Mouse (Mus musculus): ENCODE measurements around the gene Gdf7.

Gene Gdf7

GRCm38 (mm10) chr12:8301841-8302431 lies at the start of gene Gdf7:
Gdf7 (minus strand) TSS chr12:8301954.
- DNase-seq: no peak

GRCm38 (mm10) chr12:8351025-8351903 lies 49.5 kb upstream of the Gdf7 start:
- DNase-seq: no peak

- DNase-seq: no peak
Observed at GRCm38 (mm10) chr12:8348733-8349513, 47.2 kb upstream of the Gdf7 start.

DNA sequence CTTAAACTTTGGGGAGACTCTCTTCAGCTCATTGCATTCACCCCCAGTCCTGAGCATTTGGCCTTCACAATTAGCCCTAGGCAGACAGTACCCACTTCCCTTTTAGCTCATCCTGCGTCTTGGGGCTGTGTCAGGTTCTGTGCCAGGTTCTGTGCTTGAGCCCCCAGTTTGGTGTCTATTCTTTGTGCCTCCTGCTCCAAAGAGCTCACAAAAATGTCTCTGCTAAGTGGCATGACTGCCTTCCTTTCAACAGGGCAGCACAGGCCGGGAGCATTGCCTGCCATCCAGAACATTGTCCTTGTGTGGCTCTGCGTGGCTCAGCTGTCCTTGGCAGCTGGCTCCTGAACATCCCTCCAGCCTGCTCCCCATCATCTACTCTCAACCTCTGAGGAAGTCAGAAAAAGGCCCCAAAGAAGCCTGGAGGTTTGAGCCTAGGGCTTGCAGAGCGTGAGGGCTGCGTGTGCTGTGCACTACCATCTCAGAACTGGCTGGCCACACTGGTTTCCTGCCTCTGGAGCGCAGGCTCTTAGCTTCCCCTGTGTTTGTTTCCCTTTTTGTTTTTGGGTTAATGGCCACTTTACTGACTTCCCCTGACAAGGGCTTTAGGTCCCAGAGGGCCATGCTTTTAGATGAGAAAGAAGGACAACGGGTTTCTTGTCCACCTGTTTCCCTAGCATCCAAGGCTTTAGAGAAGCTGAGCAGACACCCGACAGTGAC lies 46.1 kb upstream of the Gdf7 start:
- no peak for DNase-seq

GRCm38 (mm10) chr12:8345539-8345938 lies 43.8 kb upstream of the Gdf7 start:
- DNase-seq: no peak

DNA sequence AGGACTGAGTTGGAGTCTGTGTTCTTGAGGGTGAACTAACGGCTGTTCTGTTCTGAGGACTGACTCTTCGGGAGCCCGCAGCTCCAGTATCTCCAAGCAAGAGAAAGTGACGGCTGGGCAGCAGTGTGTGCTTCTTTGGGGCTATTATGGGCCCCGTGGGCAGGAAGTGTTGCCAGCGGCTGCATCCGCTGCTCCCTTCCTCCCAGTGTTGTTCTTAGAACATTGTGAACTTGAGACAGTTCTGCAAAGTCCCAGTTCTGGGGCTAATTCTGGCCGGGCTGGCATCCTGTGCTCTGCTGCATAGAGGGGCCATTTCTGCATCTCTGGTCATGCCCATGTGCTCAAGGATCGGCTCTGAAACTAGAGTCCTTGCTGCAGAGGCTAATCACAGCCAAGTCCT lies 43.1 kb upstream of the Gdf7 start:
- peak; percentile 16 for DNase-seq

GRCm38 (mm10) chr12:8343381-8343780 lies 41.6 kb upstream of the Gdf7 start:
- DNase-seq: no peak

DNA sequence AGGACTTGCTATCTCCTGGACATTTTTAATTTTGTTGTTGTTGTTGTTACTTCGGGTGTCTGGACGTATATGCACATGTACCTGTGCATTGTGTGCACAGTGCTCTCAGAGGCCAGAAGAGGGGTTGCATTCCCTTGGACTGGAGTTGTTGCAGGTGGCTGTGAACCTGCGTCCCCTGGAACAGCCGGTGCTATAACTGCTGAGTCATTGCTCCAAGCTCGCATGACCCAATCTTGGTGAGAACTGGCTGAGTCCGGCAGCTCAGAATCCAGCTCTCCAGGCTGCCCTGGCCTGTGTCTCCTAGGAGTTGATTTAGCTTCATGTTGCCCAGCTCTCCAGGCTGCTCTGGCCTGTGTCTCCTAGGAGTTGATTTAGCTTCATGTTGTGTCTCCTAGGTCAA lies 39.3 kb upstream of the Gdf7 start:
- DNase-seq: no peak

DNA sequence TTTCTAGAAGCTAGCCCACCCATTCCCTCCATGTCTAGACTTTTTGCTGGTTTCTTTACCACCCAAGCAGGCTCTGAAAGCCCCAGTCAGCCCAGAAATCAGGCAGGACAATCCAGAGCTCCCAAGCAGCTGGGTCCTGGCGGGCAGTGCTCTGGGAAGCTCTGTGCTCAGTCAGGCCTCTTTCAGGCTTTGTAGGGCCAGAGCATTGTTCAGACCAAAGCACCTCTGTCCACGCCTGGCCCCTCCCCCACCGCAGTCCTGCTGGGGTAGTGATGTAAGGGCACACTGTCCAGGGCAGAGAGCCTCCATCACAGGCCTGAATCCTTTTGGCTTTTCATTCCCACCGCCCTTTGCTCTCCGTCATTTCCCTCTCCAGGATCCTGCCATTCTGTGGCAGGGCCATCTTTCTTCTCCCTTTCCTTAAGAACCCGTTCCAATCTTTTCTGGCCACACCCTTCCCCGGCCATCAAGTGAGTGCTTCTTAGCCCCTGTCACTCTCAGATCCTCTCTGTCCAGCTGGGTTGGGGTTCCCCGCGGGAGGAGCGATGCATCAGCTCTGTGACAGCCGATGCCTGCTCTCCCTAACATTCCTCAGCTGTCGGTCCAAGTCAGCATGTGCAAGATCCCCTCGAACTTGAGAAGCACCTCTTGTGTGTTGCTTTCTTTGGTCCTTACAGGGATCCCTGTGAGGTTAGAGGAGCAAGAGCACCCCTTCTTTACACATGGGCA lies 38.0 kb upstream of the Gdf7 start:
- DNase-seq: no peak

GRCm38 (mm10) chr12:8338918-8339317 lies 37.2 kb upstream of the Gdf7 start:
- DNase-seq: no peak

GRCm38 (mm10) chr12:8338491-8338890 lies 36.7 kb upstream of the Gdf7 start:
- DNase-seq: no peak

DNA sequence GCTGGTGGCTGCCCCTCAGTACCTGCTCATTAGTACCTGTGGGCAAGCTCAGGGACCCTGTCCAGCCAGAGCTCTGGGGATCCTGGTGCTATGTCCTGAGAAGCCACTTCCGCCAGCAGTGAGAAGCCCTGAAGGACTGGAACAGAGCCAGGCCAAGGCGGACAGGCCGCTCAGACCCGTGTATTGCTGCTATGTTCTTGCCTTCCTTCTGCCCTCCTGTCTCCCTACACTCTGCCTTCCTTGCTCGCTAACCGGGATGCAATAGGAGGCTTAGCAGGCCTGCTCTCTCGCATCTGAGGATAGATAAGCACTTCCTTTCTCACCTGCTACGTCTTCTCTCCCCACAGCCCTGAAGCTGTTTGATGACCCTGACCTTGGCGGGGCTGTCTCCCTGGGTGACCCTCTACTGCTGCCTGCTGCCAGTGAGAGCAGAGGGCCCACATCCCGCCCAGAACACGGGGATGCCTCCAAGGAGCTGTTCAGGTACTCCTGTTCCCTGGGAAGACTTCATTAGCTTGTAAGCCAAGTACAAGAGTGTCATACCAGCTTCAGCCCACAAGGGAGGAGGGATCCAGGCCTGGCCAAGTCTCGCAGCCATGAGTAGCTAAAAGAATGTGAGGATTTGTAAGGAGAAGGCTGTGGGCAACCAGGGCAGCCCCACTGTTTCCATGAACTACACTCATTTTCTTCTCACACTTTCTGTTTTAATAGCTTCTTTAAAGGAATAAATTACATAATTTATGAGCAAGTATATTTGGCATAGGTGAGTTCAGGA lies 35.7 kb upstream of the Gdf7 start:
- no peak for DNase-seq

GRCm38 (mm10) chr12:8336601-8337285 lies 35.0 kb upstream of the Gdf7 start:
- no peak for DNase-seq

DNA sequence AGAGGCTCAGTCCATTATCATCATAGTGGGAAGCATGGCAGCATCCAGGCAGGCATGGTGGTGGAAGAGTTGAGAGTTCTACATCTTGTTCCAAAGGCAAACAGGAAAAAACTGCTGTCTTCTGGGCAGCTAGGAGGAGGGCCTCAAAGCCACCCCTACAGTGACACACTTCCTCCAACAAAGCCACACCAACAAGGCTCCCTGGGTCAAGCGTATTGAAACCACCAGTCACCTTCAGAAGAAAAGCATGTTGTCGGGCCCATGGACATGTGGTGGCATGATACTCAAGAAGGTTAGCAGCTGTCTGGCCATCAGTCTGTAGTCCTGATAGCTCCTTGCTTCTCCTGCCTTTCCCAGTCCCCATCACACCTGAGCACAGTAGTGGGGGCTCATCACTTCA lies 33.7 kb upstream of the Gdf7 start:
- DNase-seq: no peak

GRCm38 (mm10) chr12:8334261-8334660 lies 32.5 kb upstream of the Gdf7 start:
- no peak for DNase-seq

GRCm38 (mm10) chr12:8333617-8334016 lies 31.9 kb upstream of the Gdf7 start:
- no peak for DNase-seq

GRCm38 (mm10) chr12:8332174-8332542 lies 30.4 kb upstream of the Gdf7 start:
- DNase-seq: no peak

DNA sequence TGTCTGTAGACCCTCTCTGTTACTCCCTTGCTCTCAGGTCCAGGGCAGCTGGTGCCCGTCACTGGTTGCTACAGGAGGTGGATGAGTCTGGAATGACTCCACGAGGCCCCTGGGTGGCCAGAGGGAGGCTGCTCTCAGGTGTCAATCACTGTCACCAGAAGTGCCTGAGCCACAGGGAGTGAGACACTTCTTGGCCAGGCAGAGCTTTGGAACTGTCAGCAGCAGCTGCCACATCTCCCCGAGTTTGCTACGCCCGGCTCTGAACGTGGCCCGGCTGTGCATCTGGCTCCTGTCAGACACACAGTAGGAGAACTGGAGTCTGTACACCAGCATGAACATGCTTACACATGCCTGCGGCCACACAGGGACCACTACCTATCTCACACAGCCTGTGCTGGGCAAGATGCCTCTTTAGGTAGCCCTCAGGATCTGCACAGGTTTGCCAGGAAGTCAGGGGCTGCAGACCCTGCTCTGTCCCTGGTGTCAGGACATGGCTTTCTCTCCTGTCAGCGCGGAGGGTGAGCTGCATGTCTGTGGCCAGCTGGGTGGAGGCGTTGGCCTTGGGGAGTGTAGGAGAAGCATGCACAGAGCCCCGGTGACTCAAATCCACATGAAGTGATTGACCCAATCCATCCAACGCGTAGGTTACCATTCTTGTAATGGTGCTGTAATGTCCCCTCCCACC lies 29.9 kb upstream of the Gdf7 start:
- no peak for DNase-seq

- no peak for DNase-seq
Observed at GRCm38 (mm10) chr12:8329236-8329635, 27.5 kb upstream of the Gdf7 start.

GRCm38 (mm10) chr12:8327675-8328053 lies 25.9 kb upstream of the Gdf7 start:
- no peak for DNase-seq
